Mouse (Mus musculus): Measurements from ENCODE around the gene Deaf1. TPM values are rescaled to one million over a fixed set of nuclear protein-coding genes. Genes with fewer than 3 reads are reported as not detected.

The Deaf1 gene
- polyA plus RNA-seq, 1 experiment from 2014 or later, result 224 TPM

GRCm38 (mm10) chr7:141291921-141292582, 35.4 kb downstream of the Deaf1 start, which contains the start of gene Drd4:
TSS of gene Drd4 (plus strand) at chr7:141292006.
- ATAC-seq (replicated peaks), result peak; percentile 63
- peaks cover 30% of the 10 kb centered on the region for H3K4me1 ChIP-seq
- peak within 1 kb of the TSS; percentile 47 for H3K4me3 ChIP-seq
- peak within 1 kb of the TSS; percentile 91 for H3K4me2 ChIP-seq
- no peak within 1 kb of the TSS for H3K27ac ChIP-seq
- H3K9me3 ChIP-seq, result no peaks in the 10 kb centered on the region
- 1% methylated on average over 46 of the region's 46 CpGs for WGBS
- peaks cover 46% of the 10 kb centered on the region for H3K27me3 ChIP-seq (replicated peaks)
- peak within 1 kb of the TSS; percentile 54 for H3K9ac ChIP-seq
- H3K36me3 ChIP-seq (replicated peaks), result 0 out of 2 replicates have a peak, but pooled peaks cover 3% of the 10 kb centered on the region

GRCm38 (mm10) chr7:141288042-141288441, 39.4 kb downstream of the Deaf1 start:
- no peak overlapping the region for H3K4me2 ChIP-seq
- no peak for ATAC-seq (replicated peaks)
- no peaks in the 10 kb centered on the region for H3K9me3 ChIP-seq
- H3K9ac ChIP-seq, result no peak overlapping the region
- H3K27me3 ChIP-seq (replicated peaks), result peaks cover 19% of the 10 kb centered on the region
- H3K36me3 ChIP-seq (replicated peaks), result no peaks in the 10 kb centered on the region
- WGBS, result 90% methylated on average over 3 of the region's 3 CpGs
- H3K27ac ChIP-seq, result no peak overlapping the region
- H3K4me3 ChIP-seq, result no peak overlapping the region
- H3K4me1 ChIP-seq, result peaks cover 17% of the 10 kb centered on the region; the same call in 1 of the 2 replicates

GRCm38 (mm10) chr7:141282756-141283155, 44.7 kb downstream of the Deaf1 start:
- H3K36me3 ChIP-seq (replicated peaks), result no peaks in the 10 kb centered on the region
- H3K4me2 ChIP-seq, result no peak overlapping the region
- no peak for ATAC-seq (replicated peaks)
- H3K9me3 ChIP-seq, result no peaks in the 10 kb centered on the region
- WGBS, result 88% methylated on average over 4 of the region's 4 CpGs
- no peak overlapping the region for H3K9ac ChIP-seq
- no peaks in the 10 kb centered on the region for H3K4me1 ChIP-seq
- H3K27me3 ChIP-seq (replicated peaks), result no peaks in the 10 kb centered on the region
- no peak overlapping the region for H3K27ac ChIP-seq
- no peak overlapping the region for H3K4me3 ChIP-seq

GRCm38 (mm10) chr7:141281442-141281841, 46.0 kb downstream of the Deaf1 start:
- no peak overlapping the region for H3K4me3 ChIP-seq
- H3K9me3 ChIP-seq, result no peaks in the 10 kb centered on the region
- H3K36me3 ChIP-seq (replicated peaks), result no peaks in the 10 kb centered on the region
- no peak for ATAC-seq (replicated peaks)
- H3K9ac ChIP-seq, result no peak overlapping the region
- no peak overlapping the region for H3K4me2 ChIP-seq
- H3K27me3 ChIP-seq (replicated peaks), result no peaks in the 10 kb centered on the region
- no peak overlapping the region for H3K27ac ChIP-seq
- WGBS, result 49% methylated on average over 6 of the region's 6 CpGs
- no peaks in the 10 kb centered on the region for H3K4me1 ChIP-seq

- Histone ChIP-seq H3K4me3 (peak within 1 kb of the TSS; percentile 46), H3K36me3 (replicated peaks) (no peaks in the 10 kb centered on the region), H3K27ac (no peak within 1 kb of the TSS), H3K9ac (peak within 1 kb of the TSS; percentile 46), H3K9me3 (no peaks in the 10 kb centered on the region), H3K27me3 (replicated peaks) (no peaks in the 10 kb centered on the region), H3K4me2 (peak within 1 kb of the TSS; percentile 95), H3K4me1 (no peaks in the 10 kb centered on the region)
- 2% methylated on average over 38 of the region's 46 CpGs for WGBS
- ATAC-seq (replicated peaks), result peak; percentile 87
These were observed 48.5 kb downstream of the Deaf1 start, which contains the start of gene Sct for GRCm38 (mm10) chr7:141278766-141279590. TSS of gene Sct (minus strand) at chr7:141279133.

- no peak overlapping the region for H3K9ac ChIP-seq
These were observed 49.5 kb downstream of the Deaf1 start for GRCm38 (mm10) chr7:141277701-141278678.

GRCm38 (mm10) chr7:141276546-141276945, 50.9 kb downstream of the Deaf1 start, which contains the start of gene Cdhr5:
TSS of gene Cdhr5 (minus strand) at chr7:141276786.
- no peaks in the 10 kb centered on the region for H3K9me3 ChIP-seq
- H3K4me3 ChIP-seq, result no peak within 1 kb of the TSS
- H3K4me1 ChIP-seq, result no peaks in the 10 kb centered on the region
- H3K4me2 ChIP-seq, result no peak within 1 kb of the TSS
- H3K36me3 ChIP-seq (replicated peaks), result no peaks in the 10 kb centered on the region
- no peak within 1 kb of the TSS for H3K27ac ChIP-seq
- no peak for ATAC-seq (replicated peaks)
- WGBS, result 88% methylated on average over 11 of the region's 11 CpGs
- H3K9ac ChIP-seq, result no peak within 1 kb of the TSS
- no peaks in the 10 kb centered on the region for H3K27me3 ChIP-seq (replicated peaks)

More at GRCm38 (mm10) chr7:141277701-141278678, 49.5 kb downstream of the Deaf1 start:
- ATAC-seq (replicated peaks), result no peak
- Histone ChIP-seq H3K36me3 (replicated peaks) (no peaks in the 10 kb centered on the region), H3K4me2 (no peak overlapping the region), H3K9me3 (no peaks in the 10 kb centered on the region), H3K4me3 (no peak overlapping the region), H3K4me1 (no peaks in the 10 kb centered on the region), H3K27me3 (replicated peaks) (no peaks in the 10 kb centered on the region), H3K27ac (no peak overlapping the region)
- WGBS, result 87% methylated on average over 11 of the region's 11 CpGs

GRCm38 (mm10) chr7:141275356-141275755, 52.1 kb downstream of the Deaf1 start:
- WGBS, result 89% methylated on average over 9 of the region's 9 CpGs
- no peak for ATAC-seq (replicated peaks)
- no peak overlapping the region for H3K4me3 ChIP-seq
- no peaks in the 10 kb centered on the region for H3K9me3 ChIP-seq
- H3K9ac ChIP-seq, result no peak overlapping the region
- H3K4me1 ChIP-seq, result no peaks in the 10 kb centered on the region
- no peak overlapping the region for H3K27ac ChIP-seq
- H3K27me3 ChIP-seq (replicated peaks), result no peaks in the 10 kb centered on the region
- H3K4me2 ChIP-seq, result no peak overlapping the region
- no peaks in the 10 kb centered on the region for H3K36me3 ChIP-seq (replicated peaks)

GRCm38 (mm10) chr7:141270631-141271030, 56.9 kb downstream of the Deaf1 start:
- Histone ChIP-seq H3K27ac (no peak overlapping the region), H3K4me2 (no peak overlapping the region)
- 87% methylated on average over 3 of the region's 3 CpGs for WGBS

GRCm38 (mm10) chr7:141269273-141269545, 58.3 kb downstream of the Deaf1 start:
- Histone ChIP-seq H3K9ac (no peak overlapping the region), H3K4me3 (no peak overlapping the region)
- 80% methylated on average over 14 of the region's 14 CpGs for WGBS

More at GRCm38 (mm10) chr7:141270631-141271030, 56.9 kb downstream of the Deaf1 start:
- ATAC-seq (replicated peaks), result no peak
- H3K4me3 ChIP-seq, result no peak overlapping the region
- H3K9ac ChIP-seq, result no peak overlapping the region
- H3K9me3 ChIP-seq, result no peaks in the 10 kb centered on the region
- H3K4me1 ChIP-seq, result peaks cover 5% of the 10 kb centered on the region; the same call in 1 of the 2 replicates
- H3K27me3 ChIP-seq (replicated peaks), result no peaks in the 10 kb centered on the region
- H3K36me3 ChIP-seq (replicated peaks), result no peaks in the 10 kb centered on the region

GRCm38 (mm10) chr7:141268466-141269272, 58.8 kb downstream of the Deaf1 start:
- Histone ChIP-seq H3K4me2 (no peak overlapping the region), H3K27me3 (replicated peaks) (no peaks in the 10 kb centered on the region), H3K4me1 (peaks cover 5% of the 10 kb centered on the region; the same call in 1 of the 2 replicates), H3K36me3 (replicated peaks) (peaks cover 2% of the 10 kb centered on the region; the same call in 1 of the 2 replicates), H3K4me3 (no peak overlapping the region), H3K27ac (no peak overlapping the region), H3K9ac (no peak overlapping the region), H3K9me3 (no peaks in the 10 kb centered on the region)
- WGBS, result 84% methylated on average over 24 of the region's 24 CpGs
- ATAC-seq (replicated peaks), result no peak

More at GRCm38 (mm10) chr7:141269273-141269545, 58.3 kb downstream of the Deaf1 start:
- ATAC-seq (replicated peaks), result no peak
- Histone ChIP-seq H3K36me3 (replicated peaks) (no peaks in the 10 kb centered on the region), H3K4me2 (no peak overlapping the region), H3K27me3 (replicated peaks) (no peaks in the 10 kb centered on the region), H3K4me1 (peaks cover 5% of the 10 kb centered on the region; the same call in 1 of the 2 replicates), H3K9me3 (no peaks in the 10 kb centered on the region), H3K27ac (no peak overlapping the region)

All from midbrain, embryonic 15.5 days (tissue).